Mouse (Mus musculus) limb, embryonic 14.5 days (tissue): ENCODE data around the gene Rmi2. TPM values are rescaled to one million over a fixed set of nuclear protein-coding genes. Genes with fewer than 3 reads are reported as not detected.

ENCODE experiments used
- ATAC-seq: fragments of 200-750 bp; cut with Nextera tagmentation; 2 replicates; pipeline ENCODE4 v1.8.0; 2017; ENCODE audit warnings: low read depth, moderate number of reproducible peaks, moderate TSS enrichment; ENCODE audit not compliant: low FRiP score
- DNase-seq: peaks from one replicate; pipeline ENCODE4 v3.0.0-alpha.2; 2015; ENCODE audit warnings: low spot score
- H3K27ac ChIP-seq: fragments of 300-500 bp; sonication (generic); replicated peaks from 2 replicates; pipeline ENCODE4 v1.5.1; 2014; ENCODE audit warnings: low read depth, mild to moderate bottlenecking, low read length, moderate library complexity, mixed read lengths
- H3K27me3 ChIP-seq: fragments of 300-500 bp; sonication (generic); 2 replicates; pipeline ENCODE4 v1.6.1; 2014; ENCODE audit warnings: low read length, mixed read lengths; ENCODE audit not compliant: control insufficient read depth, insufficient read depth
- H3K36me3 ChIP-seq: fragments of 300-500 bp; sonication (generic); 2 replicates; pipeline ENCODE4 v1.6.1; 2014; ENCODE audit warnings: mild to moderate bottlenecking, low read length, moderate library complexity, mixed read lengths; ENCODE audit not compliant: control insufficient read depth, insufficient read depth
- H3K4me1 ChIP-seq: fragments of 300-500 bp; sonication (generic); 2 replicates; pipeline ENCODE4 v1.6.1; 2014; ENCODE audit warnings: antibody characterized with exemption, low read length, mixed read lengths; ENCODE audit not compliant: control insufficient read depth, insufficient read depth
- H3K4me2 ChIP-seq: fragments of 300-500 bp; sonication (generic); replicated peaks from 2 replicates; pipeline ENCODE4 v1.6.1; 2014; ENCODE audit warnings: low read depth, mild to moderate bottlenecking, low read length, moderate library complexity; ENCODE audit not compliant: severe bottlenecking
- H3K4me3 ChIP-seq: fragments of 300-500 bp; sonication (generic); replicated peaks from 2 replicates; pipeline ENCODE4 v1.5.1; 2014; ENCODE audit warnings: low read length
- H3K9ac ChIP-seq: fragments of 300-500 bp; sonication (generic); 2 replicates; pipeline ENCODE4 v1.6.1; 2014; ENCODE audit warnings: mild to moderate bottlenecking, low read depth, low read length, moderate library complexity; ENCODE audit not compliant: severe bottlenecking
- H3K9me3 ChIP-seq: fragments of 300-500 bp; sonication (generic); 2 replicates; pipeline ENCODE4 v1.6.1; 2016; ENCODE audit warnings: low read length; ENCODE audit not compliant: control insufficient read depth
- POLR2A ChIP-seq: fragments of 200-500 bp; IDR thresholded peaks from 2 replicates; pipeline ENCODE4 v1.8.0; 2012; ENCODE audit warnings: inconsistent platforms, mild to moderate bottlenecking, moderate library complexity, borderline replicate concordance; ENCODE audit not compliant: insufficient read depth, insufficient read length; ENCODE audit errors: extremely low read depth
- WGBS: fragments of 180-500 bp; shearing (Covaris S2); extraction: QIAGEN DNeasy Blood & Tissue Kit; methylation state at CpG from one replicate; pipeline ENCODE4 v1.1.7; 2014; 5-methylcytosine and 5-hydroxymethylcytosine counted together
- polyA plus RNA-seq, 2 experiments: library from polyadenylated mRNA; depleted of rRNA in 1 of 2; stranded (reverse) in 1 of 2; unstranded in 1 of 2; fragments of >200 nt; fragmentation: Nextera tagmentation in 1 of 2; extraction: Ambion mirVana in 1 of 2; gene quantifications; 2 replicates each; pipeline versions ENCODE4 v1.2.1 to v1.2.3; 2012 to 2014

Rmi2 gene
- polyA plus RNA-seq, 2 experiments = 3.4 to 7.3 TPM

DNA sequence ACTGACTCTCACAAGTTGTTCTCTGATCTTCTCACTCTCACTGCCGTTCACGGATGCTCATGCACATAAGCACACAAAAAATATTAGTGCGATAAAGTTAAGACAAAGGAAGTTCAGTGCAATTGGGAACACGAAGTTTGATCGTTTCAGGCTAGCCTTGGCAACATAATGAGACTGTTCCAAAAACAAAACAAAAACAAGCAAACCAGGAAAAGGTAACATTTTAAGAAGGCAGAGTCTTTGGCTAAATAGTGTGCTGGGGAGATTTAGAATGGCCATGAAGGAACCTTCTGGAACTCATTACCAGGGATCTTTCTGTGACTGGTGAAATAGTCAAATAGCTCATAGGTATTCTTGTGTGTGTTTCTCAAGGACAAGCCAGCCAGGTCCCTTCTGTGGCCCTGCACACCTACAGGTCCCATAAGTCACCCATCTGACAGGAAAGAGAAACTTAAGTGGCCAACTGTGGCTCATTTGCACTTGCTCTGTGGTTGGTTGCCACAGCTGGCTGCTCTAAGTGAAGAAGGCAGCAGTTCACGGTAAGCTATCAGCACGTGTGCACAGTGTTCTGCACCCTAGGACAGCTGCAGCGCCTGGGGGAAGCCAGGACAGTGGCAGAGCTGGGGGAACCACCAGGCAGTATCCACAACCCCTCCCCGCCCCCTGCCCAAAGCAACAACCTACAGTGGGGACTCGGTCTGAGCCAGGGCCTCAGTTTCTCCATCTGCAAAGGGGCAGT is 28.9 kb upstream of the Rmi2 start, which contains the start of gene Prm1:
Gene Prm1 (minus strand): TSS at position 51 of the 739 bp plus-strand sequence.
- TF ChIP-seq POLR2A = no peak
- Histone ChIP-seq H3K36me3 (no peaks in the 10 kb centered on the region), H3K27me3 (no peaks in the 10 kb centered on the region), H3K9ac (no peak within 1 kb of the TSS), H3K27ac (no peak within 1 kb of the TSS), H3K4me1 (0 out of 2 replicates have a peak, but pooled peaks cover 4% of the 10 kb centered on the region), H3K9me3 (no peaks in the 10 kb centered on the region), H3K4me3 (no peak within 1 kb of the TSS), H3K4me2 (no peak within 1 kb of the TSS)
- DNase-seq = no peak
- WGBS = 62% methylated on average over 10 of the region's 10 CpGs
- no peak for ATAC-seq

DNA sequence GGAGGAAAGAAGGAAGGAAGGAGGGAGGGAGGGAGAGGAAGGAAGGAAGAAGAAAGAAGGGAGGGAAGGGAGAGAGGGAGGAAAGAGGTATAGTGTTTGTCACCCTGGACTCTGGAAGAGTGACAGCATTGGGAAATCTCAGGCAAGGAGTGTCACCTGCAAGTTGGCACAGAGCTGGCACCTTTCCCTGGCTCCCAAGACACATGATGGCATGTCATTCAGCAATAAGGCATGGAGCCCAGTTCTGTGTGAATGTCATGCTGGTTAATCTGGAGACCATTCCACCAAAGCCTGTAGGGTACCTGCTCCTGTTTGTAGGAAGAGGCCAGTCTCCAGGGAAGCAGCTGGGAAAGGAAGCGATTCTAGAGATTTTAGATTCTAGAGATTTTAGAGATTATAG is 24.5 kb upstream of the Rmi2 start:
- H3K9ac ChIP-seq = no peak overlapping the region
- H3K27me3 ChIP-seq = no peaks in the 10 kb centered on the region
- 100% methylated on average over 1 of the region's 1 CpGs for WGBS
- 0 out of 2 replicates have a peak, but pooled peaks cover 4% of the 10 kb centered on the region for H3K4me1 ChIP-seq
- H3K4me2 ChIP-seq = no peak overlapping the region
- no peak for TF ChIP-seq POLR2A
- ATAC-seq (no peak), DNase-seq (no peak)
- no peak overlapping the region for H3K27ac ChIP-seq
- H3K36me3 ChIP-seq = no peaks in the 10 kb centered on the region
- H3K9me3 ChIP-seq = no peaks in the 10 kb centered on the region
- no peak overlapping the region for H3K4me3 ChIP-seq

DNA sequence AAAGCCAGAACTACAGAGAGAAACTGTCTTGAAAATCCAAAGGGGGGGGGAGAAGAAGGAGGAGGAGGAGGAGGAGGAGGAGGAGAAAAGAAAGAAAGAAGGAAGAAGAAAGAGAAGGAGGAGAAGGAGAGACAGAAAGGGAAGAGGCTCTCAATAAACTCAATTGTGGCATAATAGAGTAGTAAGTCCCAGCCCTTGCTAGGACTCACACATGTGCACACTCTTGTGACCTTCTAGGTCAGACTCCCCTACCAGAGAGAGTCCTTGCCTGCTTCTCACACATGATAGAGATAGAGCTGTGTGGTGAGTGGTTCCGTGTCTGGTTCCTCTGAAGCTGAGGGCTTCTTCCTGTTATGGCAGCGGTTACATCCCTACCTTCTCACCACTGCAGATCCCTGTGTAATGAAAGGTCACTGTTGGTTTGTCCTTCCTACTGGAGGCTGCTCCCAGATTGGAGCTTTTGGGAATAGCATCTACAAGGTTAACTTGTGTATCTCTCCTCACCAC is 21.9 kb upstream of the Rmi2 start, which contains the start of gene Gm11172:
Gene Gm11172 (plus strand): TSS at position 51 of the 507 bp plus-strand sequence.
- ATAC-seq (no peak), DNase-seq (no peak)
- H3K36me3 ChIP-seq = no peaks in the 10 kb centered on the region
- H3K4me3 ChIP-seq = no peak within 1 kb of the TSS
- 84% methylated on average over 2 of the region's 2 CpGs for WGBS
- no peak for TF ChIP-seq POLR2A
- H3K27ac ChIP-seq = no peak within 1 kb of the TSS
- H3K4me2 ChIP-seq = no peak within 1 kb of the TSS
- H3K27me3 ChIP-seq = no peaks in the 10 kb centered on the region
- H3K9ac ChIP-seq = no peak within 1 kb of the TSS
- no peaks in the 10 kb centered on the region for H3K4me1 ChIP-seq
- H3K9me3 ChIP-seq = no peaks in the 10 kb centered on the region

DNA sequence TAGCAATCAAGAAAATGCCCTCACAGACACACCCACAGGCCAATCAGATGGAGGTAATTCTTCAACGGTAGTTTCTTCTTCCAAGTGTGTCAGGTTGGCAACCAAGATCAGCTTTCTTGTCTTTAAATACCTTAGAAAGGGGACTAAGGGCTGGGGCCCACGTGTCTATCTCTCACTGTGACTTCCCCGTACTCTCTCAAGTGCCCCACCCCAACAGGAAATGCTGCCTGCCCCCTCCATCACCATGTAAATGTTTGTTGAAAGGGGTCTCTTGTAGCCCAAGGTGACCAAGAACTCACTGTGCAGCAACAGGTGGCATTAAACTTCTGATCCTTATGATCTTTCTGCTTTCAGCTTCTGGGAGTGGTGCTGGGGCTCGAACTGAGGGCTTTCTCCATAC is 21.1 kb upstream of the Rmi2 start:
- ATAC-seq = no peak
- 71% methylated on average over 4 of the region's 4 CpGs for WGBS

DNA sequence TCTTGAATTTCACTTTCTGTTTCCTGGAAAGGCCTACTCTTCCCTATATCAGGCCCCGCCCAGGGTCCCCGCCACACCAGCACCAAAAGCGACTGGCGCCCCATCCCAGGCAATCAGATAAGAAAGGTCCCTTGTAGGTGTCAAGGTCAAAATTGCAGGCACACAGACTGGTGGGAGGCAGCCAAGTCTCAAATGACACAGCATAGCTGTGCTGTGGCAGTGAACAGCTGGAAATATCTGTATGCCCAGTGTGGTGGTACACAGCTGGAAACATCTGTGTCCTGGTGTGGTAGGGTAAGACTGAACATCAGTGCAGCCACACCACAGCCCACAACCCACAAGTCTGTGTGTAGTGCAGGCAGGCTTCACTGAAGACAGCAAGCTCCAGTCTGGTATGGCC is 20.0 kb upstream of the Rmi2 start:
- peak; percentile 57; the same call in 1 of the 2 replicates for ATAC-seq

More for the DNA sequence above, 21.1 kb upstream of the Rmi2 start:
- H3K27ac ChIP-seq = no peak overlapping the region
- TF ChIP-seq POLR2A = no peak
- no peaks in the 10 kb centered on the region for H3K4me1 ChIP-seq
- H3K9ac ChIP-seq = no peak overlapping the region
- H3K36me3 ChIP-seq = no peaks in the 10 kb centered on the region
- H3K27me3 ChIP-seq = no peaks in the 10 kb centered on the region
- no peaks in the 10 kb centered on the region for H3K9me3 ChIP-seq
- no peak for DNase-seq
- no peak overlapping the region for H3K4me3 ChIP-seq
- no peak overlapping the region for H3K4me2 ChIP-seq

More for the DNA sequence above, 20.0 kb upstream of the Rmi2 start:
- 86% methylated on average over 4 of the region's 4 CpGs for WGBS
- Histone ChIP-seq H3K4me2 (no peak overlapping the region), H3K36me3 (no peaks in the 10 kb centered on the region), H3K27me3 (no peaks in the 10 kb centered on the region), H3K4me1 (no peaks in the 10 kb centered on the region), H3K9me3 (no peaks in the 10 kb centered on the region), H3K4me3 (no peak overlapping the region), H3K27ac (no peak overlapping the region), H3K9ac (no peak overlapping the region)
- no peak for DNase-seq
- TF ChIP-seq POLR2A = no peak
